Mouse (Mus musculus): ENCODE measurements around the gene Olfr1128.
A peak's percentile ranks its signal among the peaks of the same experiment; 100 is the strongest.
"Not testable (repeated sequence)": the region's sequence is repeated elsewhere in the genome, so short reads cannot be mapped to it uniquely, and the experiment has no call there.

Olfr1128 gene

GRCm38 (mm10) chr2:87545442-87545841 is at the start of gene Olfr1128:
Olfr1128 (minus strand) TSS chr2:87545542.
- ATAC-seq (ENCODE audit: low TSS enrichment), result no peak

DNA sequence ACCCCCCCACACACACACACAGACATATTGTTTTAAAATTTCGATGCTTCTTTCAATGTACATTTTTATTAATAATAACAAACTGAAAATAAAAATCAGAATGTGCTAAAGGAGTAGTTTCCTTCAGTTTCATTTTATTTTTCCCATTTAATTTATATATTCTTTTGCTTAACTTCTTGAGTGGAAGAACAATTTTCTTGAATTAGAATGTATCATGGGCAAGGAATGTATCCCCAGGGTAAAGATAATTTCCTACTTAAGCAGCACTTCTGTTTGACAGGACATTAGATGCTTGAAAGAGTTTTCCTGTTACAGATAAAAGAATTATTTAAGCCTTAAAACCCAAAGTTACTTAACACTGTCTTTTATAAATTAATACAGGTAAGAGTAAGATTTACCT is 28.3 kb upstream of the Olfr1128 start, which contains the start of gene Olfr1129:
TSS of gene Olfr1129 (plus strand) at position 301 of the 400 bp plus-strand sequence.
- ATAC-seq (ENCODE audit: low TSS enrichment), result not testable (repeated sequence)

DNA sequence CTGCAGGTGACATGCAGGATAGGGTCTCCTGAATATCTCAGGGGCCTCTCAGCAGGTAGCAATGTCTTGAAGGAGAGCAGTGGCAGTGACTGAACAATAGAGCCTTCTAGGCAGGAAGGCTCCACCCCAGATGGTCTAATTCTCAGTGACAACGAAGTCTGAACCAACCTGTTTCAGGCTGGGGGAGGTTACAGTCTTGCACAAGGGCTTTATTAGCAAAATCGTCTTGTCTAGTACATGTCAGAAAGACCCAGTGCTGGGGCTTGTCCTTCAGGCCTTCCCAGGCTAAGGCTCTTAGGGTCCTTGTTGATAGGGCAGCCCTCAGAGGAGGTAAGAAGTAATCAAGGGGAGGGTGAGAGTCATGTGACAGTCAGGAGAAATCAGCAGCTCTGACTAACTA is 10.5 kb downstream of the Olfr1128 start:
- ATAC-seq (ENCODE audit: low TSS enrichment), result no peak

DNA sequence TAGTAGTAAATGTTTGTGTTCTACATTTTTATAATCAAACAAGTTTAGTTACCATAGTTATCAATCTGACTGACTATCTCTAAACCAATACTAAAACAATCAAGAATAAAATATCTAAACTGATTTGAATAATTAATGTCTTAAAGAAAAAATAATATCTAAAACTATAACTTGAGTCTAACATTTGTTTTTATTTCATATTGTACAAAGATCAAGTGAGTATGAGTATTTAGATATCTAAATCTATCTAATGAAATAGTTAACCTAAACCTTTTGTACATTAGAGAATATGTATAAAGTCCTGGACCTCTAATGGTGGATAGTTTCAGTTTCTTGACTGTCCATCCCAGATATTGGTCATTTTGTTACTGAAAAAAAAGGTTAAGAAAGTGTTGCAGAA is 13.8 kb downstream of the Olfr1128 start, which contains the start of gene Olfr153:
TSS of gene Olfr153 (plus strand) at position 301 of the 400 bp plus-strand sequence.
- ATAC-seq (ENCODE audit: low TSS enrichment), result no peak

- ATAC-seq (ENCODE audit: low TSS enrichment), result peak; percentile 98
Measured at GRCm38 (mm10) chr2:87525899-87526616, 19.3 kb downstream of the Olfr1128 start.

- no peak for ATAC-seq (ENCODE audit: low TSS enrichment)
Measured at GRCm38 (mm10) chr2:87520651-87521050, 24.7 kb downstream of the Olfr1128 start.

GRCm38 (mm10) chr2:87516581-87516980 is 28.8 kb downstream of the Olfr1128 start:
- no peak for ATAC-seq (ENCODE audit: low TSS enrichment)

DNA sequence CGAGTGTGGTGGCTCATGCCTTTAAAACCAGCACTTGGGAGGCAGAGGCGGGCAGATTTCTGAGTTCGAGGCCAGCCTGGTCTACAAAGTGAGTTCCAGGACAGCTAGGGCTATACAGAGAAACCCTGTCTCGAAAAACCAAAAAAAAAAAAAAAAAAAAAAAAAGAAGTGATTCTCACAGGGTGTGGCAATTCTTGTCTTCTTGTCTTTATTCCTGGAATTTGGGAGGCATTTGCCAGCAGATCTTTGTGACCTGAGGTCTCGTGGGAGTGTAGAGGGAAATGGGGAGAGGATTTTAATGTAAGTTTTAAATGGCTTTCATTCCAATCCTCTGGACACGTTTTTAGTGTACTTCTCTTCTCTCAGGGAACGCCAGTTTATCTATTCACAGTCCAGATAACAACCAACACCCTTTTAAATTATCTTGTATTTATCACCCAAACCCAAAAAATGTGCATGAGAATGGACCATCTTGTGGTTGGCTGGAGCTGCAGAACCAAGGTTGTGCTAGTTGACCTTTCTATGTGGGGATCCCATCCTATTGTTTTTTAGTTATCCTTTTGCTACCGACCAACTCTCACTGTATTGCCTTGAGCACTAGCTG is 29.8 kb downstream of the Olfr1128 start:
- ATAC-seq (ENCODE audit: low TSS enrichment), result no peak

DNA sequence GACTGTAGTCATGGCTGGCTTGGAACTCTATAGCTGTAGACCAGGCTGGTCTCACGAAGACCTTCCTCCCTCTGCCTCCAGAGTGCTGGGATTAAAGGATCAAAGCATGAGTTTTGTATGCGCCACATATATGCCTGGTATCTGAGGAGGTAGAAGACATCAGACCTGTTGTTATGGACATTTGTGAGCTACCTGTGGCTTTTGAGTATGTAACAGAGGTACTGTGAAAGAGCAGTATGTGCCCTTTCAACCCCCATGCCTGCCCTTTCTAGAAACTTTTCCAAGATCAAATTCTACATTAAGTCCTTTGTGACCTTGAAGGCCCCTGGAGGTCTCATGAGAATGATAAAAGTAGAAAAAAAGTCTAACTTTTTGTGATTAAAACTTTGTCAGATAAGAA is 30.3 kb downstream of the Olfr1128 start:
- no peak for ATAC-seq (ENCODE audit: low TSS enrichment)

DNA sequence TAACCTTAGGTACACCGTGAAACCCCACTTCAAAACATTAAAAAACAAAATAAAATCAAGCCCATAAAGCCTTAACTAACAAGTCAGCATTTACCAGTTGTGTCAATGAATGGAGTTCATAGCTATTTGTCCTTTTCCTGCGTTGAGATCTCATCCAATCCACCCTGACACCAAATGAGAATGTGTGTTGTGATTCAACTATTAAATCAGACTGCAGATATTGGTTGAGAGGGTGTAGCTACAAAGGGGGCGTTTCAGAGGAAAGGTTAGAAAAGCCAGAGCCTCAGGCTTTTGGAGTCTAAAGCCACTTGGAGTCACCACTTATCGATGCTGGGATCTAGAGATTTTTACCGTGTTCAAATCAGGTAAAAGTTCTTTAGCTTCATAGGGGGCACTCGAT is 39.1 kb downstream of the Olfr1128 start, which contains the start of gene Pramel6:
TSS of gene Pramel6 (plus strand) at position 301 of the 400 bp plus-strand sequence.
- no peak for ATAC-seq (ENCODE audit: low TSS enrichment)

- ATAC-seq (ENCODE audit: low TSS enrichment), result not testable (repeated sequence)
Measured at GRCm38 (mm10) chr2:87496993-87497392, 48.3 kb downstream of the Olfr1128 start, which contains the start of gene Pramel7. Pramel7 (minus strand) TSS chr2:87497093.

All from frontal cortex, adult (tissue).